Mouse (Mus musculus) fat pad, adult 2 months (tissue): Measurements from ENCODE around the gene Stxbp2.
A peak's percentile ranks its signal among the peaks of the same experiment; 100 is the strongest.
"Not testable (repeated sequence)": the region's sequence is repeated elsewhere in the genome, so short reads cannot be mapped to it uniquely, and the experiment has no call there.

Source experiments
- DNase-seq: peaks from one replicate; pipeline ENCODE4 v3.0.0-alpha.2; 2011; ENCODE audit warnings: low read depth, low spot score; ENCODE audit errors: extremely low read depth

Stxbp2 gene

DNA sequence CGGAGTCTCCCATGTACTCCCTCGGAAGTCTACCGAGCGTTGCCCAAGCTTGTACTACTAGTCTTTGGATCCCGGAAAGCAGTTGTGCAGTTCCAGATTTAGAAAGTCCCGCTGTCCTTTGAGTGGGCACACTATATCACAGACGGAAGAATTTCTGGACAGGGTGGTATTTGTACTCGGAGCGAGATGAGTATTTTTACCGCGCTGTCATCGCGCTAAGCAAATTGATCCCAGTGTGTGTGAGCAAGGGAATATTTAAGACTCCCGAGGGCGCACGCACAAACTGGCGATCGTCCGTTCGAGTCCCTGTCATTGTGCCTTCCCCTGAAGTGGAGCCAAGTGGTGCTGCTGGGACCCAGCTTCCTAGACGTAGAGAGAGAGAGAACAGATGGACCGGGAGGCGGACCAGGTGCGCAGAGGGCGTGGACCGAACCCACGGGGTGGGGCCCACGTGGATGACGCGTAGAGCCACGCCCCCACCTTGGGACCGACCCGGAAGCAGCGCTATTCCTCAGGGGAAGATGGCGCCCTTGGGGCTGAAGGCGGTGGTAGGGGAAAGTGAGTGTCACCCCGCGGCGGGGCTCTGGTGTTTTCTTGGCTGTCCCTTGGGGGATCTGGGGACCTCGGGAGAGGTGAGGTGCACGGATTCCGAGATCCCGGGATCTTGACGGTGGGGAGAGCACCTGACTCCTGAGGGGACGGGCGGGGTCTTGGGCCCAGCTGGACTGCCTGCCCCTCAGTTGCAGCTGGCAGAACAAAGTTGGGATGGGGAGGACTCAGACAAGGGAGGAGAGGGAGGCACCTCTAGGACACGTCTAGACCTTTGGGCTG is at the start of gene Stxbp2:
Gene Stxbp2, plus strand, starts transcription at position 309 of the 831 bp plus-strand sequence.
- DNase-seq = no peak

DNA sequence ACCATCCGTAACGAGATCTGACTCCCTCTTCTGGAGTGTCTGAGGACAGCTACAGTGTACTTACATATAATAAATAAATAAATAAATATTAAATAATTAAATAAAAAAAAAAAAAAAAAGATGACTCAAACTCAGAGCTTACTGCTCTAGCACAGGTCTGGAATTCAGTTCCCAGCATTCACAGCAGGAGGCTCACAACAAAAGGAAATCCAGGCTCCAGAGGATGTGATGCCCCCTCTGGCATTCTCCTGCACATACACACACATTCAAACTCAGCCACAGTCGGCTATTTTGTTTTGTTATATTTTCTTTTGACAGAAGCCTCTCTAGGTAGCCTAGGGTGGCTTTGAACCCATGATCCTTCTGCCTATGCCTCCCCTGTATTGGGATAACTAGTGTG is 48.8 kb upstream of the Stxbp2 start:
- DNase-seq = not testable (repeated sequence)

DNA sequence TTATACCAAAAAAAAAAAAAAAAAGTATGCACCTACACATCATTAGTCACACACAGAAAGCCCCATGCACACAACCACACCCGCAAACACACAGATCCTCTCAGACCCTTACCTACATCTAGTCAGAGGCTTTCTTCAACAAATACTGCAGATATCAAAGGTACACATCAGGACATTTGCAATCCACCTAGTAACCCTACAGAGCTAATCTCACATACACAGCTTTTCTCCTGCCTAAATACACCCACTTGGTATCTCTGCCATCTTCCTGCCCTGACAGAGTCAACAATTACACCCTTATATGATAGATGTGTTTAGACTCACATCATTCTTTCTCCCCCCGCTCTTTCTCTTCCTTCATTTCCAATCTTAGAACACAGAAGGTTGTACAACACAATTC is 44.3 kb upstream of the Stxbp2 start:
- no peak for DNase-seq

DNA sequence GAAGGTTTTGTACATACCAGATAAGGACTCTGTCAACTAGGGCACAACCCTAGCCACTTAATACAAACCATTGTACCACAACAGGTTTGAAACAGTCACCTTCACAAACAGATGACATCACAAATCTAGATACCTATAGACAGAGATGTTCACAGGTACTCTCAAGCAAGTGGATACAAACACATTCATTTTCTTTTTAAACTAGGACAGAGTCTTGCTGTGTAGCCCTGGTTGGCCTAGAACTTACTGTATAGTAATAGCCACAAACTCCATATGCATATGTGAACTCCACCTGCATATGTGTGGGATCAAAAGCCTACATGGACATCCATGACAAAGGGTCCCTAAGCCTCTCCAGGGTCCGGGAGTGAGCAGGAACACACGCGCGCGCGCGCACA is 43.8 kb upstream of the Stxbp2 start, which contains the start of gene Camsap3:
Gene Camsap3, plus strand, starts transcription at position 301 of the 398 bp plus-strand sequence.
- no peak for DNase-seq

DNA sequence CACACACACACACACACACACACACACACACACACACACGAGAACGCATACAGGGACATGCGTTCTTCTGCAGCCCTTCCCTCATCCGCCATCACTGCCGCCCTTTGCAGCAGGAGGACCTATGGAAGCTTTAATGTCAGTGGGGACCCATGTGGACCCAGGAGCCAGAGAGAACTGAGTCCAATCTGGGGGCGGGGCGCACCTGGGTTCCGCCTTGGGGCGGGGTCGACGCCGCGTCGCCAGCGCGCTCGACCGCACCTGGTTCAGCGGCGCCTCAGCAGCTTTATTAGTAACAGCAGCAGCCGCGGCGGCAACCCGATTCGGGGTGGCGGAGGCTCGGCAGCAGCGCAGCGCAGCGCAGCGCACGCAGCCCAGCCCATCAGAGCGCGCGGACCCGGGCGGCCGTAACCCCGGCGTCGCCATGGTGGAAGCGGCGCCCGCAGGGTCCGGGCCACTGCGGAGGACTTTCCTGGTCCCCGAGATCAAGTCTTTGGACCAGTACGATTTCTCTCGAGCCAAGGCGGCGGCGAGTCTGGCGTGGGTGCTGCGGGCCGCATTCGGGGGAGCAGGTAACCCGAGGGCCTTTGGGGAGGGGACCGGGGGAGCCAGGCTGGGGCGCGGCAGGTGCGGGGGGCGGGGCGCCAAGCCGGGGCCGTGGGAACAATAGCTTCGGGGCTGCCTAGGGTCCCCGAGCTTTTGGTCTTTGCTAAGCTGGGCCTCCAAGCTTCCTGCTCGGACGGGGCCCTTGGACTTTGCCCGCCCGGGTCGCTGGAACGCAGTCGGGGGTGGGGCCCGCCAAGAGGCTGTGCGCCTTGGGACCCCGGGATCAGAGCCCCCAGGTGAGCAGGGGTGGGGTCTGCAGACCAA is 43.1 kb upstream of the Stxbp2 start:
- no peak for DNase-seq

DNA sequence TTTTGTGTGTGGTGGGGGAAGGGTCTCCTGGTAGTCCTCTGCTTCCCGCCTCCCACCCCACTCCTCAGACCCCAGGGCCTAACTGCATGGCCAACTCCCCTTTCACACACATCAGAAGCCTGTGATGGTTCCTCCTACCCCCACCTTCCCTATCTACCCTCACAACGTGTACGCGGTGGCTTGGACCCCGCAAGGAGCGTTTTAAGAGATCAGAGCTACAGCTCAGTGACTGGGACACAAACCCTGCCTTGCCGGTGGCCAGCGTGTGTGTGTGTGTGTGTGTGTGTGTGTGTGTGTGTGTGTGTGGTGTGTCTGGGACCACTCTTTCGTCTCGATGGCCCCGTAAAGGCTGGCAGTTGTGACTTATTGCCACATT is 42.5 kb upstream of the Stxbp2 start:
- no peak for DNase-seq

DNA sequence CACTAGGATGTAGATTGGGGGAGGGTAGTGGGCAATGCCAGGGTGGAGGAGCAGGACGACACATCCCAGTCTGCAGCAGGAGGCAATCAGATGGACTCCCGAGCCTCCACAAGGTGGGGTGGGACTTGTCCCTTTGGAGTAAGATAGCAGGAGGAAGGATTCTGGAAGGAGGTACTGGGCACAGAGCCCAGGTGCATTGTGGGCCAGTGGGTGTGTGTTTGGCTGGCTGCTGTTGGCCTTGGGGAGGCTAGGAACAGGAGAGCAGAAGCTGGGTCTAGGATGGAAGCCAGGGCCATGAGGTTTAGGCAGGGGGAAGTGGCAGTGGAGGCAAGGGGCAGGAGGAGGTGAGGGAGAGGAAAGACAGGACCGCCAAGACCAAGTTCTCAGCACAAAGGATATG is 37.3 kb upstream of the Stxbp2 start:
- no peak for DNase-seq

DNA sequence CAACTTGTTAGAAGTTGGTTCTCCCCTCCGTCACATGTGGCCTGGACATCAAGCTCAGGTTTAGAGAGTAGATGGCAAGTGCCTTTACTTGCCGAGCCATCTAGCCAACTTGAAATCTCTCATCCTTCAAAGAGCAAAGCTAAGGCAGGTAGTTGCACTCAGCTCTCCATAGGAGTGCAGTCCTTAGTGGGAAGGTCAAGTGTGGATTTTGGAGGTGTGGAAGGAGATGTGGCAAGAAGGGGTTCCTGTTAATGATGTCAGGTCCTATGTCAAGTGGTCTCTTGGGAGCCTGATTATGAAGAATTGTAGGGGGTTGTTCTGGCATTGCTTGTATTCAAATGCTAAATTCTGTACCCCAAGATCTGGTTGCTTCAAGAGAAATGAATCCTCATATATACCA is 36.3 kb upstream of the Stxbp2 start:
- no peak for DNase-seq

DNA sequence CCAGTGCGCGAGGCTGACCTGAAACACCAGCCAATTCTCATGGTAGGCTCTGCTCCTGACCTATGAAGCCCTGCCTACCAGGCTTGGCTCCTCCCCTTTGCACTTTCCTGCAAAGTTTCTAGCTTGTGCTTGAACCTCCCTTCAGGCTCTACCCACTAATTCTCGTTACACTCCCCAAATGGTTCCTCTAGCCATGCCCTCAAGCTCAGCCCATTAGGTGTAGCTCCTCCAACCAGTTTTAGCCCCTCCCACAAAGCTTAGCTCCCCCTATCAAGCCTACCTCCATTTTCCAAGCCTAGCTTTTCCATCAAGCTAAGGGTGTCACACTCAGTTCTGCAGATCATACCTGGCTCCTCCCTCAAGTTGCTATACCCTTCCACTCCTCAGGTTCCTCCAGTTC is 32.7 kb upstream of the Stxbp2 start:
- no peak for DNase-seq

DNA sequence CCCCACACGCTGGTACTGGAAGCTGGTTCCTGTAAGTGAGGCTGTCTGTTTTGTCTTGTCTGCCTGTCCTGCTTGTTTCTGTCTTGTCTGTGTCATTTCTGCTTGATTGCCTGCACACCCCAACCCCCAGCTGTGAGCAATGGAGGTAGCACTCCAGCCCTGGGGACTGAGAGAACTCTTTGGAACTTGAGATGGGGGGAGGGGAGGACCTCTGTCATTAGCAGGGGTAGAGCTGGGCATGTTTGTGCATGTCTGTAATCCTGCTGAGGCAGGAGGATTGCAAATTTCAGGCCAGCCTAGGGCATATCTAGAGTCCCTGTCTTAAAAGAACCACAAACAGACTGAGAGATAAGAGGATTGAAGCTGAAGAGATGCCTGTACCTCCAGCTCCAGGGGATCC is 31.5 kb upstream of the Stxbp2 start:
- DNase-seq = no peak

DNA sequence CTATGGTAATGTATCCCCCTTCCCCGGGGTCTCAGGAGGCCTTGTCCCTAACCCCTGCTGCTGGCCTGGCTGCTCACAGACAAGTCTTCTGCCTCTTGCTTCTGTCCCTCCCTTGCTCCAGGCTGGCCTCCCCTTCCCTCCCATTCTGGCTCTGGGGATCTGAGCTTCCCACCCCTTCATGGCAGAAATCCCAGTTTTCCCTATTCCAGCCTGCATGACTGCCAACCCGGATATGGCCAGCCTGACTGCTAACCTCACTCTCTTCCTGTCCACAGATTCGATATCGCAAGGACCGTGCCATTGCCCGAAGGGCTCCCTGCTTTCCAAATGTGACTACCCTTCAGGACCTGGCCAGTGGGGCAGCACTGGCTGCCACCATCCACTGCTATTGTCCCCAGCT is 30.4 kb upstream of the Stxbp2 start:
- no peak for DNase-seq

DNA sequence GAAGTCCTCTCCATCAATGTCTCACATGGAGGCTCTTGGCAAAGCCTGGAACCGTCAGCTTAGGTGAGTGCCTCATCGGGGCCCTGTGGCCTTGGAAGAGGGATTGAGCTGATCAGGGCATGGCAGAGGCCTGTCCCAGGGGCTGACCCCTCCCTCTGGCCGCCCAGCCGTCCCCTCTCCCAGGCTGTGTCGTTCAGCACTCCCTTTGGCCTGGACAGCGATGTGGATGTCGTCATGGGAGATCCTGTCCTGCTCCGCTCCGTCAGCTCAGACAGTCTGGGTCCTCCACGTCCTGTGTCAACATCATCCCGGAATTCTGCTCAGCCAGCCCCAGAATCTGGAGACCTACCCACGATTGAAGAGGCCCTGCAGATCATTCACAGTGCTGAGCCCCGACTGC is 27.3 kb upstream of the Stxbp2 start:
- no peak for DNase-seq

DNA sequence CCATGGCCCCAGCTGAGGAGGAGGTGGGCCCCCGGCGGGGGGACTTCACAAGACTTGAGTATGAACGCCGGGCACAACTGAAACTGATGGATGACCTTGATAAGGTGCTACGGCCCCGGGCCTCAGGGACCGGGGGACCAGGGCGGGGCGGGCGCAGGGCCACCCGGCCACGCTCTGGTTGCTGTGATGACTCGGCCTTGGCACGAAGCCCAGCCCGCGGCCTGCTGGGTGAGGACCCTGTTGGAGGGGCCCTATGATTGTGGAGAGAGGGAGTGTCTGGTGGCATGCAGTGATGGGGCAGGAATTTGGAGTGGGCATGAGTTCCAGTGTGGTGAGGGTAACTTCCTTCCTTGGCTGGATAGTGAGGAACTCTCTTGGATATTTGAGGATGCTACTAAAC is 24.2 kb upstream of the Stxbp2 start:
- DNase-seq = no peak

DNA sequence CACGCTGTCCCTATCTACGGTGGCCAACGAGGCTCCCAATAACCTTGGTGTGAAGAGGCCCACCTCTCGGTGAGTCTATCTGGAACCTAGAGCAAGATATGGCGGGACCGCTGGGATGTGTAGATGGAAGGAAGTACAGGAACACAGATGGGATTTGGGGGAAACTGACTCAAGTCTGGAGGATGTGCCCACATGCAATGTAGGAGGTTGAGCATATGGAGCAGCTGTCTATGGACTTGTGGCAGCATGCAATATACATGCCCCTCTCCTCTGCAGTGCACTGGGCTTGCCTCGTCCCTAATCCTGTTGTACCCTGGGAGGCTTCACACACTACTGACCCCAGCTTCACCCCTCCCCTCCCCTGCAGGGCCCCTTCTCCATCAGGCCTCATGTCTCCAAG is 22.9 kb upstream of the Stxbp2 start:
- no peak for DNase-seq

DNA sequence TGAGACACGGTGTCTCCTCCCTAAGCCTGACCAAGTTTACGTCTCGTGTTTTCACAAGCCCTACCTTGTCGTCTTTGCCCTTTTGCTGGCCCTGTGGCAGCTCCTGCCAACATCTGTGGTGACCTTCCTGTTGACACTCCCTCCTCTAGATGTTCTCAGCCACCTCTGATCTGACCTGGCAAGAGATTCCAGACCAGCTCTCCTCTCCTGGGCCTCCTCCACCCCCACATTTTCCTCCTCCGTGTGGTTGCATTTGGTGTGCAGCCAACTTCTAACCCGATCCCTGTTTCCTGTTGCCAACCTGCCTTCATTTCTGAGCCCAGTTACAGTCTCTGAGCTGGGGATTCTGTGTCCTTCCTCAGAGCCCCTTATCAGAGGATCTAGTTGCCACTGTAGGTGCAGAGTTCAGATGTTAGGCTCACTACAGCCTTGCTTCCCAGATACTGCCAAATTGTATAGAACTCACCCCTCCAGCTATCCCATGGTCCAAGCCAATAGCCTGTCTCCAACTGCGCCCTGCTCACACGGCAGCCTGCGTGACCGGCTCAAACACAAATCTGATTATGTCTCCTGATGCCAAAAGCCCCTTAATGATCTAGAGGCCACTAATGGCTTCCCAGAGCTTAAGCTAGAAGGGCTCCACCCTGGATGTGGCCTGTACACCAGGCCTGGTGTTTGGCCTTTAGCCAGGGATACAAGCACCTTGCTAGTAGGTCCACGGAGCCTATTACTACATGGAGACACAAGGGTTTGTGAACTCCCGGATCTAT is 21.5 kb upstream of the Stxbp2 start:
- peak; percentile 76 for DNase-seq

DNA sequence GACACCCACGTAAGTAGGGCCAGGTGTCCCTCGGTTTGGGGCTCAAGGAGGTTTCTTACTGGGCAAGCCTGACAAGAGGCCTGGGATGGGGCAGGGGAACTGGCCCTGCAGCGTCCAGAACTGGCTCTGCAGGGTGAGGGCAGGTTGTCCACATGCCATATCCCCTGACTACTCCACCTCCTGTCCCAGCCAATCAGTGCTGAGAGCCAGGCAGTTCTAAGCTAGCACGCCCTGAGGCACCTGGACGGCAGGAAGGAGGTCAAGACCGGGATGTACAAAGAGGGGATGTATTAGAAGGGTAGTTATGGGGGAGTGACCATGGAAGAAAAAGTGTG is 21.0 kb upstream of the Stxbp2 start:
- peak; percentile 66 for DNase-seq

DNA sequence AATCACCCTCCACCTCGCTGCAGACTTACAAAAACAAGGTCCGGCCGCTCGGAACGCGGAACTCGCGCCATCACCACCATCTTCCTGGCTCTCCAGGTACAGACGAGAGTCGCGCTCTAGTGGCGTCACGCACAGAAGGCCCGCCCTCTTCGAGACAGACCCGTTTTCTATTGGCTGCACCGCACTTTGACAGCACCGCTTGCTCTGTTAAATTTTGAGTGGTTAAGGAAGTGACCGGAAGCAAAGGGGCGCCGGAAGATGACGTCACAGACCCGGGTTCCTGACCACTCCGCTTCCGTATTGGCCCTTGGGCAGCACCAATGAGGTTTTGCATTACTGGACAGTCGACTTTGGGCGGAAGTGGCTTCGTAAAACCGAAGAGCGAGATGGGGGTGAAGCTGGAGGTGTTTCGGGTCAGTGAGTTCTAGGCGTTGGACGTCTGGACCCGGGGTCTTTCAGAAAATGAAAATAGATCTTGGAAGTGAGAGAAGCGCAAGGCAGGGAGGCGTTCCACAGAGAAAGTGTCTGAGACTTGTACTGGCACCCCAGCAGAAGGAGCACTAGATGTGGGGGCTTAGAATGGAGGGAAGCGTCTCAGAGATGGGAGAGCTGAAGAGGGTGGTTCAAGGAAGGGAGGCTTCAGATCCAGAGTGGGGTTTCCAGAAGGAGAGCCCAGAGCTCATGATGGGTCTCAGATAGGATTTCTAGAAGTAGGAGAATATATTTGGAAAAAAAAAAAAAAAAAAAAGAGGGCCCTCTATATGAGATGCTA is 9.4 kb upstream of the Stxbp2 start, which contains the start of the genes Xab2 and Pet100:
Gene Xab2, minus strand, starts transcription at position 118 of the 772 bp plus-strand sequence.
Gene Pet100, plus strand, starts transcription at position 350 of the 772 bp plus-strand sequence.
- peak; percentile 98 for DNase-seq

DNA sequence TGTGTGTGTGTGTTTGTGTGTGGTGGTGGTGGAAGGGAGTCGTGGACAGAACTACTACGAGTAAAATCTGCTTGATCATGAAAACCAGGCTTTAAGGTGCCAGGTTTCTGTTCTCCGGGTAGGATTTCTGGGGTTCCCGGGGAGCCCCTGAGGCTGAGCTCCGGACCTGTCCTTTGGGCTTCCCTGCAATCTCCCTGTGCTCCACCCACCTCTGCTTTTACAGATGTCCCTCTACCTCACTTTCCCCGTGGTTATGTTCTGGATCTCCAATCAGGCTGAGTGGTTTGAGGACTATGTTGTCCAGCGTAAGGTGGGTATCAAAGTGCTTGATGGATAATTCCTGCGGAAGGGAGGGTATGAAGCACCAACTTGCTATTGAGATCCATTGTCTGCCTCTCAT is 8.6 kb upstream of the Stxbp2 start:
- DNase-seq = no peak

DNA sequence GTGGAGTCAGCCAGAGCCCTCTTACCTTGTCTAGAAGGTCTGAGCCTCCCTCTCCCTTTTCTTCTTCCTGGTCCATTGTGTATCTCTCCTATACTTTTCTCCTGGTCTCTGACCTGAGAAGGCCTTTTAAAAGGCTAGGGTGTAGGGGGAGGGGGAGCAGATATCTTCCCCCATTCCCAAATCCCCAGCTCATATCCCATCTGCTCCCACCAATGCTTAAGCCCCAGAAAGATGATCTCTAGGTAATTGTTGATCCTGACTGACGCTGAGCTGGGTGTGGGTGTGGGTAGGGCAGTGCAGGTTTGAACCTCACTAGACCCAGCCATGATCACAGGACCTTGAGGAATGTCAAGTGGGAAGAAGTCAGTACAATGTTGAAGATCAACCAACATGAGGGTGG is 5.3 kb upstream of the Stxbp2 start, which contains the start of gene Pcp2:
Gene Pcp2, minus strand, starts transcription at position 101 of the 400 bp plus-strand sequence.
- no peak for DNase-seq

DNA sequence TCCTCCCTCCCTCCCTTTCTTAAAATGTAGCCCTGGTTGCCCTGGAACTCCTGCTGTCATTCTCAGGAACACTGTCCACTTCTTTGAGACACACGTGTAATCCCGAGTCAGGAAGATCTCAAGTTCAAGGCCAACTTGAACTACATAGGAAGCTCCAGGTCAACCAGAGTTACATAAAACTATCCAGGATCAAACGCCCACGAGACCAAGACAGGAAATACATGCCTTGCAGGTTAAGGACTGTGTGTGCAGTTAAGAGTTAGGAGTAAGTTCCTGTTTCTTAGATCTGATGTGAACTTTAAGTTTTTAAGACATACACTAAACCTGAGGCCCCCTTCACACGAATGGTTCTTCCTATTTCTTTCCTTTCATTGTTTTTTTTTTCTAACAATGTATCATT is 3.8 kb upstream of the Stxbp2 start:
- DNase-seq = no peak
